Mouse (Mus musculus) stomach, postnatal 0 days (tissue): ENCODE data around the gene Wdr82.

Source experiments
- CTCF ChIP-seq: IDR thresholded peaks from 2 replicates; pipeline ENCODE4 v1.5.1; 2016; ENCODE audit warnings: antibody characterized with exemption, low read depth, mild to moderate bottlenecking, moderate library complexity
- EP300 ChIP-seq: optimal IDR thresholded peaks from 2 replicates; pipeline ENCODE3; 2016; ENCODE audit warnings: antibody characterized with exemption

- TF ChIP-seq CTCF (no peak), EP300 (no peak)
Observed at GRCm38 (mm10) chr9:106237401-106237800, 66.7 kb downstream of the Wdr82 start.
